Mouse (Mus musculus) CH12.LX (cell line): Measurements from ENCODE around the gene Olfr434. TPM values are rescaled to one million over a fixed set of nuclear protein-coding genes. Genes with fewer than 3 reads are reported as not detected.
"Not testable (repeated sequence)": the region's sequence is repeated elsewhere in the genome, so short reads cannot be mapped to it uniquely, and the experiment has no call there.

Experiments used
- DNase-seq: peaks from one replicate; pipeline ENCODE4 v3.0.0-alpha.2; 2013; ENCODE audit errors: extremely low read depth
- H3K27ac ChIP-seq: 2 replicates; pipeline ENCODE4 v1.5.1; 2012; ENCODE audit warnings: low read depth, mild to moderate bottlenecking, control low read depth, moderate library complexity; ENCODE audit not compliant: insufficient read depth
- H3K27me3 ChIP-seq: replicated peaks from 2 replicates; pipeline ENCODE3; 2012; ENCODE audit warnings: inconsistent platforms
- H3K36me3 ChIP-seq, 2 experiments: replicated peaks in 1 of 2; 2 replicates each; pipeline versions ENCODE3 to v1.6.1; 2012; ENCODE audit warnings: inconsistent platforms in 1 of 2, low read length in 1 of 2, mild to moderate bottlenecking in 1 of 2, mixed read lengths in 1 of 2, moderate library complexity in 1 of 2; ENCODE audit not compliant: control insufficient read depth in 1 of 2, insufficient read depth in 1 of 2
- H3K4me1 ChIP-seq, 2 experiments: 2 replicates each; pipeline ENCODE4 v1.6.1; 2012; ENCODE audit warnings: inconsistent platforms in 1 of 2, moderate library complexity in 1 of 2; ENCODE audit not compliant: insufficient read depth in 2 of 2, control insufficient read depth in 1 of 2
- H3K4me2 ChIP-seq: 2 replicates; pipeline ENCODE4 v1.6.1; 2012; ENCODE audit warnings: low read depth, mild to moderate bottlenecking, control low read depth; ENCODE audit not compliant: poor library complexity, insufficient read depth, severe bottlenecking
- H3K4me3 ChIP-seq, 3 experiments: fragments of 150-350 bp in 1 of 3; sonication (generic) in 1 of 3; replicated peaks in 1 of 3; 2 replicates each; pipeline versions ENCODE3 to v1.5.1; 2011 to 2012; ENCODE audit warnings: low read depth in 2 of 3, low read length in 2 of 3, mild to moderate bottlenecking in 2 of 3, moderate library complexity in 2 of 3, control low read depth in 1 of 3, improper control_type of control experiment in 1 of 3, inconsistent platforms in 1 of 3, mixed read lengths in 1 of 3; ENCODE audit not compliant: poor library complexity in 1 of 3
- H3K79me2 ChIP-seq: replicated peaks from 2 replicates; pipeline ENCODE4 v1.6.1; 2012; ENCODE audit warnings: mild to moderate bottlenecking, moderate library complexity; ENCODE audit not compliant: control insufficient read depth, poor library complexity, insufficient read depth, severe bottlenecking; ENCODE audit errors: extremely low read depth
- H3K9ac ChIP-seq: 2 replicates; pipeline ENCODE4 v1.6.1; 2012; ENCODE audit warnings: low read depth, mild to moderate bottlenecking, control low read depth, moderate library complexity; ENCODE audit not compliant: insufficient read depth
- H3K9me3 ChIP-seq: replicated peaks from 2 replicates; pipeline ENCODE3; 2012; ENCODE audit warnings: low read length, inconsistent platforms, mixed read lengths
- BHLHE40 ChIP-seq: IDR thresholded peaks from 2 replicates; pipeline ENCODE4 v1.6.1; 2011; ENCODE audit warnings: mild to moderate bottlenecking, low read depth, low read length, improper control_type of control experiment
- CTCF ChIP-seq, 2 experiments: IDR thresholded peaks in 1 of 2; conservative IDR thresholded peaks in 1 of 2; 2 replicates each; pipeline ENCODE4 v1.5.1; 2011 to 2012; ENCODE audit warnings: low read depth in 2 of 2, low read length in 2 of 2, improper control_type of control experiment in 1 of 2, inconsistent platforms in 1 of 2, mild to moderate bottlenecking in 1 of 2, moderate library complexity in 1 of 2
- ELF1 ChIP-seq: IDR thresholded peaks from 2 replicates; pipeline ENCODE4 v1.6.1; 2014; ENCODE audit warnings: low read depth, mild to moderate bottlenecking, inconsistent platforms, low read length, improper control_type of control experiment
- EP300 ChIP-seq: IDR thresholded peaks from 2 replicates; pipeline ENCODE4 v1.6.1; 2011; ENCODE audit warnings: low read length, improper control_type of control experiment
- ETS1 ChIP-seq: conservative IDR thresholded peaks from 2 replicates; pipeline ENCODE4 v1.6.1; 2012; ENCODE audit warnings: low read depth, mild to moderate bottlenecking, inconsistent platforms, low read length, improper control_type of control experiment, moderate library complexity
- GABPA ChIP-seq: IDR thresholded peaks from 2 replicates; pipeline ENCODE4 v1.6.1; 2012; ENCODE audit warnings: low read depth, low read length, improper control_type of control experiment, inconsistent platforms; ENCODE audit not compliant: insufficient replicate concordance
- HCFC1 ChIP-seq: IDR thresholded peaks from 2 replicates; pipeline ENCODE4 v1.6.1; 2012; ENCODE audit warnings: low read depth, mild to moderate bottlenecking, inconsistent platforms, low read length, improper control_type of control experiment
- IRF4 ChIP-seq: IDR thresholded peaks from 2 replicates; pipeline ENCODE4 v1.6.1; 2014; ENCODE audit warnings: low read depth, mild to moderate bottlenecking, inconsistent platforms, low read length, improper control_type of control experiment
- JUN ChIP-seq: IDR thresholded peaks from 2 replicates; pipeline ENCODE4 v1.6.1; 2011; ENCODE audit warnings: low read depth, mild to moderate bottlenecking, low read length, improper control_type of control experiment, moderate library complexity; ENCODE audit not compliant: insufficient read depth
- KAT2A ChIP-seq: IDR thresholded peaks from 2 replicates; pipeline ENCODE4 v1.6.1; 2012; ENCODE audit warnings: low read length, improper control_type of control experiment, inconsistent platforms; ENCODE audit not compliant: insufficient replicate concordance
- MAX ChIP-seq: IDR thresholded peaks from 2 replicates; pipeline ENCODE4 v1.6.1; 2011; ENCODE audit warnings: low read length, improper control_type of control experiment
- MXI1 ChIP-seq: IDR thresholded peaks from 2 replicates; pipeline ENCODE4 v1.6.1; 2011; ENCODE audit warnings: mild to moderate bottlenecking, low read depth, low read length, improper control_type of control experiment
- NRF1 ChIP-seq: IDR thresholded peaks from 2 replicates; pipeline ENCODE4 v1.6.1; 2014; ENCODE audit warnings: low read depth, mild to moderate bottlenecking, inconsistent platforms, low read length, improper control_type of control experiment, moderate library complexity
- RAD21 ChIP-seq: IDR thresholded peaks from 2 replicates; pipeline ENCODE4 v1.6.1; 2011; ENCODE audit warnings: low read depth, mild to moderate bottlenecking, low read length, improper control_type of control experiment, moderate library complexity
- RCOR1 ChIP-seq: conservative IDR thresholded peaks from 2 replicates; pipeline ENCODE4 v1.6.1; 2012; ENCODE audit warnings: low read depth, mild to moderate bottlenecking, inconsistent platforms, low read length, improper control_type of control experiment
- SIN3A ChIP-seq: IDR thresholded peaks from 2 replicates; pipeline ENCODE4 v1.6.1; 2012; ENCODE audit warnings: low read length, improper control_type of control experiment, inconsistent platforms
- SMC3 ChIP-seq: IDR thresholded peaks from 2 replicates; pipeline ENCODE4 v1.6.1; 2011; ENCODE audit warnings: low read depth, low read length, improper control_type of control experiment
- USF1 ChIP-seq: IDR thresholded peaks from 2 replicates; pipeline ENCODE4 v1.6.1; 2014; ENCODE audit warnings: low read depth, mild to moderate bottlenecking, inconsistent platforms, low read length, improper control_type of control experiment
- ZC3H11A ChIP-seq: IDR thresholded peaks from 2 replicates; pipeline ENCODE4 v1.6.1; 2012; ENCODE audit warnings: low read depth, mild to moderate bottlenecking, inconsistent platforms, low read length, improper control_type of control experiment
- ZKSCAN1 ChIP-seq: IDR thresholded peaks from 2 replicates; pipeline ENCODE4 v1.6.1; 2012; ENCODE audit warnings: low read depth, inconsistent platforms, low read length, improper control_type of control experiment, borderline replicate concordance
- ZNF384 ChIP-seq: IDR thresholded peaks from 2 replicates; pipeline ENCODE4 v1.6.1; 2012; ENCODE audit warnings: low read depth, low read length, improper control_type of control experiment, inconsistent platforms
- dilution Hi-C: fragments of 300-500 bp; cut with MboI; formaldehyde crosslinking; loops from 2 replicates; pipeline ENCODE4 v1.14.3; 2020; ENCODE audit warnings: low sequenced_read_pairs; ENCODE audit not compliant: extremely low pct_unique_long_range_greater_than_20kb, extremely low pct_ligation_motif_present
- in situ Hi-C: fragments of 300-500 bp; cut with MboI; formaldehyde crosslinking; loops from 3 replicates; pipeline ENCODE4 v1.14.3; 2019; ENCODE audit warnings: low sequenced_read_pairs, low pct_ligation_motif_present, low pct_unique_long_range_greater_than_20kb, mixed read lengths
- polyA plus RNA-seq: library from polyadenylated mRNA; unstranded; fragments of >175 nt; gene quantifications from 2 replicates; pipeline ENCODE4 v1.2.1, GENCODE M21; 2012; ENCODE audit warnings: low read depth; ENCODE audit not compliant: insufficient read length
- total RNA-seq, 2 experiments: library from RNA; depleted of rRNA; stranded (reverse); fragments of 300-350 nt in 1 of 2; fragments of >200 nt in 1 of 2; gene quantifications; 2 replicates each; pipeline ENCODE4 v1.2.3; 2012 to 2014

Olfr434 gene
- total and polyA plus RNA-seq, 3 experiments, result not detected

GRCm38 (mm10) chr6:43198094-43198493, 14.7 kb upstream of the Olfr434 start:
- Histone ChIP-seq H3K4me1 (no peaks in the 10 kb centered on the region), H3K27me3 (no peaks in the 10 kb centered on the region), H3K4me3 (no peak overlapping the region), H3K79me2 (no peaks in the 10 kb centered on the region), H3K9ac (no peak overlapping the region), H3K4me2 (no peak overlapping the region), H3K27ac (no peak overlapping the region), H3K9me3 (no peaks in the 10 kb centered on the region), H3K36me3 (no peaks in the 10 kb centered on the region)
- no peak for TF ChIP-seq SIN3A
- dilution Hi-C loops, result no loop called here
- in situ Hi-C loops, result no loop called here
- no peak for DNase-seq

- no peaks in the 10 kb centered on the region for H3K4me1 ChIP-seq
- H3K27ac ChIP-seq, result no peak overlapping the region
- H3K79me2 ChIP-seq, result no peaks in the 10 kb centered on the region
- H3K27me3 ChIP-seq, result no peaks in the 10 kb centered on the region
- TF ChIP-seq KAT2A (no peak), MXI1 (no peak), SMC3 (no peak), ZNF384 (no peak), GABPA (no peak), HCFC1 (no peak), MAX (no peak), USF1 (no peak), ZKSCAN1 (no peak)
- no peak overlapping the region for H3K4me3 ChIP-seq
- no peak overlapping the region for H3K4me2 ChIP-seq
- no peak for DNase-seq
- dilution Hi-C loops, result no loop called here
- H3K36me3 ChIP-seq, result no peaks in the 10 kb centered on the region
- in situ Hi-C loops, result no loop called here
- H3K9me3 ChIP-seq, result no peaks in the 10 kb centered on the region
- no peak overlapping the region for H3K9ac ChIP-seq
Observed at GRCm38 (mm10) chr6:43202786-43203185, 10.0 kb upstream of the Olfr434 start.

- dilution Hi-C loops (no loop called here), in situ Hi-C loops (no loop called here)
- H3K36me3 ChIP-seq, result no peaks in the 10 kb centered on the region
- no peak overlapping the region for H3K4me3 ChIP-seq
- H3K27ac ChIP-seq, result no peak overlapping the region
- TF ChIP-seq EP300, result no peak
- TF ChIP-seq ZNF384, result no peak
- TF ChIP-seq NRF1, result no peak
- no peak for TF ChIP-seq JUN
- TF ChIP-seq SMC3, result no peak
- TF ChIP-seq MXI1, result no peak
- no peak for TF ChIP-seq BHLHE40
- TF ChIP-seq ETS1, result no peak
- no peak for TF ChIP-seq RCOR1
- TF ChIP-seq GABPA, result no peak
- TF ChIP-seq IRF4, result no peak
- TF ChIP-seq USF1, result no peak
- TF ChIP-seq RAD21, result no peak
- TF ChIP-seq ZC3H11A, result no peak
- no peak for TF ChIP-seq CTCF (conservative IDR thresholded peaks at IDR 0.05 in 1 of 2, IDR thresholded peaks at IDR 0.05 in 1 of 2; ENCODE audit: low read depth in 2 of 2, low read length in 2 of 2)
- TF ChIP-seq ELF1, result no peak
- H3K9me3 ChIP-seq, result no peaks in the 10 kb centered on the region
- H3K4me1 ChIP-seq, result no peaks in the 10 kb centered on the region
- no peaks in the 10 kb centered on the region for H3K27me3 ChIP-seq
- no peak overlapping the region for H3K9ac ChIP-seq
- no peak overlapping the region for H3K4me2 ChIP-seq
- DNase-seq, result no peak
- no peaks in the 10 kb centered on the region for H3K79me2 ChIP-seq
Observed at GRCm38 (mm10) chr6:43205355-43205754, 7.5 kb upstream of the Olfr434 start.

- H3K9ac ChIP-seq, H3K36me3 ChIP-seq, H3K4me1 ChIP-seq, dilution Hi-C loops, H3K27ac ChIP-seq, H3K79me2 ChIP-seq, H3K27me3 ChIP-seq, H3K4me2 ChIP-seq, H3K9me3 ChIP-seq, H3K4me3 ChIP-seq, in situ Hi-C loops, DNase-seq: not testable (repeated sequence)
Observed at GRCm38 (mm10) chr6:43231255-43231654, 18.4 kb downstream of the Olfr434 start, which contains the start of gene Olfr47. Gene Olfr47, plus strand, starts transcription at chr6:43231529.
